In the genomic region with DNA sequence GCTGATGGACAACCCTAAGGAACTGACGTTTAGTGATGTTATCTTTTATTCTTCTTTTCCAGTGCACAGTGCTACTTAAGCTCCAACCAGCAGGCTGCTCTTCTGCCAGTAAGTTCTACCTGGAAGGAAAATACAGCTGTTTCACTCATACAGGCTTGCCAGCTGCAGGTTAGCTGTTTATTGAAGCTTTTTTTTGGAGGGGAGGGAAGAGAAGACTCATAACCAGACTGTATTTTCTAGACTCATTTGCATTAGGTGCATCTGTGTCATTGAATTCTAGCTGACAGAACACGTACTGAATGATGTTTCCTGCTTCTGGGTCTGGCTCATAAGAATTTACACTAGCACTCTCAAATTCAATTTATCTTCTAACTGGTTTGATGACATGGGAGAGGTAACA, we compare ENCODE assay signal across 32 mouse cellular contexts.
"Had no signal": no experiment of that assay in that cellular context is flagged by ENCODE, and none has a peak within 500 bp of the region (broad histone marks: within the 10 kb centered on the region; RNA-seq: fewer than 3 reads in every experiment).

No protein-coding gene starts in this region.

- H3K9ac ChIP-seq: limb, embryonic 12.5 days; limb, embryonic 13.5 days; limb, embryonic 15.5 days; liver, embryonic 12.5 days; liver, embryonic 13.5 days; liver, embryonic 14.5 days; liver, embryonic 15.5 days; liver, postnatal 0 days; lung, embryonic 14.5 days; lung, embryonic 15.5 days; midbrain, embryonic 12.5 days; midbrain, embryonic 13.5 days; midbrain, embryonic 15.5 days; neural tube, embryonic 12.5 days had no signal

- H3K4me2 ChIP-seq: limb, embryonic 12.5 days; limb, embryonic 13.5 days; limb, embryonic 15.5 days; liver, embryonic 11.5 days; liver, embryonic 12.5 days; liver, embryonic 13.5 days; liver, embryonic 15.5 days; lung, embryonic 14.5 days; lung, embryonic 15.5 days; midbrain, embryonic 11.5 days; midbrain, embryonic 12.5 days; midbrain, embryonic 13.5 days; midbrain, embryonic 15.5 days; neural tube, embryonic 12.5 days had no signal

- H3K9me3 ChIP-seq: limb, embryonic 10.5 days; limb, embryonic 12.5 days; limb, embryonic 13.5 days; limb, embryonic 15.5 days; liver, embryonic 15.5 days; lung, embryonic 15.5 days; midbrain, embryonic 10.5 days; midbrain, embryonic 12.5 days; midbrain, embryonic 13.5 days; midbrain, embryonic 15.5 days; neural tube, embryonic 12.5 days had no signal

- H3K36me3 ChIP-seq: limb, embryonic 10.5 days; limb, embryonic 12.5 days; limb, embryonic 13.5 days; limb, embryonic 15.5 days; liver, embryonic 12.5 days; liver, embryonic 13.5 days; liver, embryonic 15.5 days; lung, embryonic 15.5 days; midbrain, embryonic 10.5 days; midbrain, embryonic 12.5 days; midbrain, embryonic 13.5 days; midbrain, embryonic 15.5 days; neural tube, embryonic 12.5 days had no signal

- ATAC-seq: liver, embryonic 12.5 days; liver, postnatal 0 days; lung, postnatal 0 days; midbrain, embryonic 13.5 days; midbrain, embryonic 15.5 days; midbrain, embryonic 16.5 days had no signal

- DNase-seq: left cerebral cortex, postnatal 4 days; liver; liver, embryonic 13.5 days; liver, postnatal 0 days; lung, adult 18-20 months; lung, adult 2 months; lung, embryonic 14.5 days; lung, postnatal 10 days; lung, postnatal 14 days; lung, postnatal 36 days; lung, postnatal 4 days; midbrain, embryonic 14.5 days had no signal

- H3K4me3 ChIP-seq: limb, embryonic 10.5 days; limb, embryonic 12.5 days; limb, embryonic 13.5 days; limb, embryonic 15.5 days; liver, embryonic 12.5 days; liver, embryonic 13.5 days; liver, embryonic 15.5 days; lung, embryonic 15.5 days; megakaryocyte, embryonic 14.5 days; midbrain, embryonic 10.5 days; midbrain, embryonic 12.5 days; midbrain, embryonic 13.5 days; midbrain, embryonic 15.5 days; myocyte; neural tube, embryonic 12.5 days had no signal

- H3K27ac ChIP-seq: limb, embryonic 10.5 days; limb, embryonic 12.5 days; limb, embryonic 13.5 days; limb, embryonic 15.5 days; liver, embryonic 12.5 days; liver, embryonic 13.5 days; liver, embryonic 14.5 days; liver, embryonic 15.5 days; lung, embryonic 15.5 days; macrophage; midbrain, embryonic 10.5 days; midbrain, embryonic 12.5 days; midbrain, embryonic 13.5 days; midbrain, embryonic 15.5 days; neural tube, embryonic 12.5 days had no signal

- H3K27me3 ChIP-seq: limb, embryonic 12.5 days; limb, embryonic 13.5 days; limb, embryonic 15.5 days; liver, embryonic 12.5 days; liver, embryonic 13.5 days; liver, embryonic 15.5 days; lung, embryonic 15.5 days; megakaryocyte, embryonic 14.5 days; midbrain, embryonic 12.5 days; midbrain, embryonic 13.5 days; midbrain, embryonic 15.5 days; neural tube, embryonic 12.5 days had no signal

- H3K4me1 ChIP-seq: limb, embryonic 10.5 days; limb, embryonic 12.5 days; limb, embryonic 13.5 days; limb, embryonic 15.5 days; liver, embryonic 12.5 days; liver, embryonic 13.5 days; liver, embryonic 15.5 days; lung, embryonic 15.5 days; megakaryocyte, embryonic 14.5 days; midbrain, embryonic 10.5 days; midbrain, embryonic 12.5 days; neural tube, embryonic 12.5 days had no signal
